Mouse (Mus musculus) liver, embryonic 13.5 days (tissue): ENCODE data around the gene Exosc3. TPM values are rescaled to one million over a fixed set of nuclear protein-coding genes. Genes with fewer than 3 reads are reported as not detected.

Experiments used
- ATAC-seq: fragments of 200-750 bp; cut with Nextera tagmentation; 2 replicates; pipeline ENCODE4 v1.8.0; 2017; ENCODE audit warnings: low read depth, mild to moderate bottlenecking, moderate number of reproducible peaks, moderate library complexity
- DNase-seq: peaks from one replicate; pipeline ENCODE4 v3.0.0; 2022
- H3K27ac ChIP-seq: fragments of 300-500 bp; sonication (generic); 2 replicates; pipeline ENCODE4 v1.5.1; 2015; ENCODE audit warnings: moderate library complexity, mild to moderate bottlenecking, inconsistent platforms
- H3K27me3 ChIP-seq: fragments of 300-500 bp; sonication (generic); 2 replicates; pipeline ENCODE4 v1.6.1; 2015; ENCODE audit warnings: mild to moderate bottlenecking, inconsistent platforms
- H3K36me3 ChIP-seq: fragments of 300-500 bp; sonication (generic); 2 replicates; pipeline ENCODE4 v1.6.1; 2015; ENCODE audit warnings: mild to moderate bottlenecking, inconsistent platforms
- H3K4me1 ChIP-seq: fragments of 300-500 bp; sonication (generic); replicated peaks from 2 replicates; pipeline ENCODE4 v1.6.1; 2015; ENCODE audit warnings: inconsistent platforms
- H3K4me2 ChIP-seq: fragments of 300-500 bp; sonication (generic); 2 replicates; pipeline ENCODE4 v1.6.1; 2015; ENCODE audit warnings: inconsistent platforms, mild to moderate bottlenecking, moderate library complexity
- H3K4me3 ChIP-seq: fragments of 300-500 bp; sonication (generic); replicated peaks from 2 replicates; pipeline ENCODE4 v1.5.1; 2015; ENCODE audit warnings: mild to moderate bottlenecking, inconsistent platforms
- H3K9ac ChIP-seq: fragments of 300-500 bp; sonication (generic); 2 replicates; pipeline ENCODE4 v1.6.1; 2015; ENCODE audit warnings: mild to moderate bottlenecking, inconsistent platforms
- H3K9me3 ChIP-seq: fragments of 300-500 bp; sonication (generic); replicated peaks from 2 replicates; pipeline ENCODE4 v1.6.1; 2016; ENCODE audit warnings: inconsistent platforms
- WGBS: fragments of 180-500 bp; shearing (Covaris S2); methylation state at CpG from one replicate; pipeline ENCODE4 v1.1.7; 2015; ENCODE audit not compliant: insufficient replicate concordance; 5-methylcytosine and 5-hydroxymethylcytosine counted together
- polyA plus RNA-seq: library from polyadenylated mRNA; unstranded; fragments of >200 nt; fragmentation: Nextera tagmentation; extraction: Ambion mirVana; gene quantifications from 2 replicates; pipeline ENCODE4 v1.2.1, GENCODE M21; 2015

Exosc3 gene
- polyA plus RNA-seq, 1 experiment from 2014 or later, result 80.1 TPM

GRCm38 (mm10) chr4:45279292-45279691 lies 63.2 kb downstream of the Exosc3 start:
- Histone ChIP-seq H3K4me1 (no peaks in the 10 kb centered on the region), H3K4me2 (no peak overlapping the region), H3K36me3 (no peaks in the 10 kb centered on the region), H3K4me3 (no peak overlapping the region), H3K27ac (no peak overlapping the region), H3K27me3 (no peaks in the 10 kb centered on the region), H3K9me3 (no peaks in the 10 kb centered on the region), H3K9ac (no peak overlapping the region)
- DNase-seq (no peak), ATAC-seq (no peak)
- WGBS, result 62% methylated on average over 8 of the region's 8 CpGs

GRCm38 (mm10) chr4:45275770-45276169 lies 66.8 kb downstream of the Exosc3 start:
- ATAC-seq (no peak), DNase-seq (no peak)
- no peak overlapping the region for H3K4me2 ChIP-seq
- H3K27ac ChIP-seq, result no peak overlapping the region
- H3K9me3 ChIP-seq, result no peaks in the 10 kb centered on the region
- no peaks in the 10 kb centered on the region for H3K4me1 ChIP-seq
- no peak overlapping the region for H3K9ac ChIP-seq
- no peaks in the 10 kb centered on the region for H3K36me3 ChIP-seq
- H3K27me3 ChIP-seq, result no peaks in the 10 kb centered on the region
- H3K4me3 ChIP-seq, result no peak overlapping the region
- 76% methylated on average over 8 of the region's 8 CpGs for WGBS

GRCm38 (mm10) chr4:45271041-45271452 lies 71.5 kb downstream of the Exosc3 start:
- WGBS, result 92% methylated on average over 10 of the region's 10 CpGs
- H3K27ac ChIP-seq, result no peak overlapping the region
- DNase-seq (no peak), ATAC-seq (no peak)
- H3K4me2 ChIP-seq, result no peak overlapping the region
- no peak overlapping the region for H3K9ac ChIP-seq
- peaks cover 28% of the 10 kb centered on the region for H3K4me1 ChIP-seq
- H3K4me3 ChIP-seq, result no peak overlapping the region
- no peaks in the 10 kb centered on the region for H3K9me3 ChIP-seq
- H3K36me3 ChIP-seq, result no peaks in the 10 kb centered on the region
- H3K27me3 ChIP-seq, result no peaks in the 10 kb centered on the region

GRCm38 (mm10) chr4:45267883-45268282 lies 74.6 kb downstream of the Exosc3 start:
- ATAC-seq (peak; percentile 89), DNase-seq (peak; percentile 51)
- H3K4me3 ChIP-seq, result no peak overlapping the region
- peak overlapping the region; percentile 32 for H3K4me2 ChIP-seq
- peak overlapping the region; percentile 53; the same call in 1 of the 2 replicates for H3K27ac ChIP-seq
- peak overlapping the region; percentile 41; the same call in 1 of the 2 replicates for H3K9ac ChIP-seq
- H3K9me3 ChIP-seq, result no peaks in the 10 kb centered on the region
- peaks cover 28% of the 10 kb centered on the region for H3K4me1 ChIP-seq
- WGBS, result 14% methylated on average over 3 of the region's 3 CpGs
- H3K27me3 ChIP-seq, result no peaks in the 10 kb centered on the region; the same call in 1 of the 2 replicates
- no peaks in the 10 kb centered on the region for H3K36me3 ChIP-seq

Other genes starting within 250 kb of the Exosc3 start
- 259 and 263 TPM in 2 replicates for gene Tomm5, start 234.6 kb downstream of the Exosc3 start, polyA plus RNA-seq
- gene Frmpd1, start 157.9 kb downstream of the Exosc3 start, polyA plus RNA-seq, result 0.22 and 0.28 TPM in 2 replicates
- gene Trmt10b, start 45.6 kb downstream of the Exosc3 start, polyA plus RNA-seq, result 6.0 and 7.3 TPM in 2 replicates
- gene Dcaf10, start 631 bp downstream of the Exosc3 start, polyA plus RNA-seq, result 5.6 and 6.1 TPM in 2 replicates
- gene Slc25a51, start 66.0 kb upstream of the Exosc3 start, polyA plus RNA-seq, result 64.9 and 72.5 TPM in 2 replicates
- 2.3 and 3.0 TPM in 2 replicates for gene Shb, start 189.7 kb upstream of the Exosc3 start, polyA plus RNA-seq